Mouse (Mus musculus) heart, adult 18-20 months (tissue): ENCODE measurements around the gene Vmn2r109. TPM values are rescaled to one million over a fixed set of nuclear protein-coding genes. Genes with fewer than 3 reads are reported as not detected.
"Not testable (repeated sequence)": the region's sequence is repeated elsewhere in the genome, so short reads cannot be mapped to it uniquely, and the experiment has no call there.

Experiments used
- DNase-seq, 2 experiments: peaks; one replicate each; pipeline ENCODE4 v3.0.0; 2021 to 2022; ENCODE audit warnings: mixed read lengths in 1 of 2
- long read RNA-seq, 2 experiments: library from polyadenylated mRNA; stranded (forward); transcript quantifications; one replicate each; pipeline ENCODE4 v2.0.0; 2021
- total RNA-seq, 2 experiments: library from RNA; stranded (reverse); gene quantifications; 2 replicates each; pipeline ENCODE4 v1.2.3; 2021

Vmn2r109 gene
- not detected for total RNA-seq
- long read RNA-seq, experiment 1, result 0 reads
- long read RNA-seq, experiment 2, result 0 reads

DNA sequence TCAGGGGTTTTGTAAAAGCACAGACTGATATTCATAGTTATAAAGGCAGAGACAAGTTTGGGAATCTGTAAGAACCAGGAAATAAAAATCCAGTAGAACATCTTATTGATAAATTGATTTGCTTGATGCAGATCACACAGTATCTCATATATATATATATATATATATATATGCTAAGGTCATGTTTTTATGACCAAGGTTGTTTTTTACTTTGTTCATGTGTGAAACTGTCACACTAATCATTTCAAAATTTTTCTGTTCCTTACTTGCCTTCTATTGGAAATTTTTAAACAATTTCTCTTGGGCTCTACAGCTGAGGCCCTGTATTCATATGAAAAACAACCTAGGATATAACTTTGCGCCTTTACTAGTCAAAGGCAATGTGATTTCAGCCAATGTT lies at the start of gene Vmn2r109:
Gene Vmn2r109, minus strand, starts transcription at position 101 of the 400 bp plus-strand sequence.
- DNase-seq, result no peak

DNA sequence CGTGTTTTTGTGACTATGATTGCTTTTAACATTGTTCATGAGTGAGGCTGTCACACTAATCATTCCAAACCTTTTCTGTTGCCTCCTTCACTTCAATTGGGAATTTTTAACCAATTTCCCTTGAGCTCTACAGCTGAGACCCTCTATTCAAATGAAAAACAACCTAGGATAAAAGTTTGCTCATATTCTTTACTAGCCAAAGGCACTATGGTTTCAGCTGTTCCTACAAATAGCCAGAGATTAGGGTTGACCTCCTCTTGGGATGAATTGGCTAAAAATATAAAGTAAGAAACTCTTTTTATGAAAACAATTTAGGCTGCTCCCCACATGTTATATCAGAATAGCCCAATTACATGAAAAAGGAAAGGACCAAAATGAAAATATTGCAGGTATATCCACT lies 31.8 kb upstream of the Vmn2r109 start, which contains the start of gene Vmn2r110:
Gene Vmn2r110, minus strand, starts transcription at position 101 of the 400 bp plus-strand sequence.
- no peak for DNase-seq

DNA sequence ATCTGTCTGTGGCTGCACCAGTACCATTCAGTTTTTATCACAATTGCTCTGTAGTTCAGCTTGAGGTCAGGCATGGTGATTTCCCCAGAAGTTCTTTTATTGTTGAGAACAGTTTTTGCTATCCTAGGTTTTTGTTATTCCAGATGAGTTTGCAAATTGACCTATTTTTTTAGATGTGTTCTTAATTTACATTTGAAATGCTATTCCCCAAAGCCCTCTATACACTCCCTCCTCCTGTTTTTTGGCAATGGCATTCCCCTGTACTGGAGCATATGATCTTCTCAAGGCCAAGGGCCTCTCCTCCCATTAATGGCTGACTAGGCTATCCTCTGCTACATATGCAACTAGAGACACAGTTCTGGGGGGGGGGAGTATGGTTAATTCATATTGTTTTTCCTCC lies 56.3 kb downstream of the Vmn2r109 start:
- not testable (repeated sequence) for DNase-seq

GRCm38 (mm10) chr17:20497858-20498257 lies 66.7 kb downstream of the Vmn2r109 start, which contains the start of gene Vmn1r225:
Gene Vmn1r225, plus strand, starts transcription at chr17:20498158.
- no peak for DNase-seq

Other genes starting within 250 kb of the Vmn2r109 start
- gene Vmn2r107, start 219.5 kb downstream of the Vmn2r109 start, total RNA-seq, result not detected
- gene Vmn1r224, start 150.6 kb downstream of the Vmn2r109 start, total RNA-seq, result not detected
- not detected for gene Vmn2r108, start 83.4 kb downstream of the Vmn2r109 start, total RNA-seq
- not detected for gene Vmn1r225, start 66.6 kb downstream of the Vmn2r109 start, total RNA-seq
- gene Vmn2r110, start 31.7 kb upstream of the Vmn2r109 start, total RNA-seq, result not detected
- gene Fpr-rs3, start 60.1 kb upstream of the Vmn2r109 start, total RNA-seq, result not detected
- gene Vmn1r226, start 118.1 kb upstream of the Vmn2r109 start, total RNA-seq, result not detected
- not detected for gene Vmn1r227, start 165.1 kb upstream of the Vmn2r109 start, total RNA-seq
- not detected for gene Vmn1r228, start 221.4 kb upstream of the Vmn2r109 start, total RNA-seq
- not detected for gene Vmn1r229, start 246.8 kb upstream of the Vmn2r109 start, total RNA-seq